Mouse (Mus musculus): Measurements from ENCODE around the gene Rnf214. TPM values are rescaled to one million over a fixed set of nuclear protein-coding genes. Genes with fewer than 3 reads are reported as not detected.

The Rnf214 gene
- polyA plus RNA-seq, 1 experiment, result 23.1 TPM

- no peak for DNase-seq
- no peaks in the 10 kb centered on the region for H3K27me3 ChIP-seq (ENCODE audit: control insufficient read depth, insufficient read depth, low read length)
- TF ChIP-seq POLR2A (IDR thresholded peaks at IDR 0.05; ENCODE audit: control insufficient read depth, extremely low read depth, insufficient read depth, low read length, poor library complexity) (no peak), CTCF (IDR thresholded peaks at IDR 0.05; ENCODE audit: borderline replicate concordance, control insufficient read depth, extremely low read depth, insufficient read depth, low read length, poor library complexity) (no peak)
- 100% methylated on average over 8 of the region's 8 CpGs for WGBS
- H3K4me1 ChIP-seq (replicated peaks; ENCODE audit: control insufficient read depth, insufficient read depth, low read length), result peaks cover 43% of the 10 kb centered on the region
- H3K27ac ChIP-seq (ENCODE audit: control insufficient read depth, insufficient read depth, low read length), result no peak overlapping the region
- peaks cover 33% of the 10 kb centered on the region for H3K36me3 ChIP-seq (ENCODE audit: control insufficient read depth, insufficient read depth, low read length)
- H3K4me3 ChIP-seq (ENCODE audit: control insufficient read depth, insufficient read depth, low read length), result no peak overlapping the region
These were observed 36.2 kb upstream of the Rnf214 start for GRCm38 (mm10) chr9:45942916-45943315.

- Histone ChIP-seq H3K4me1 (replicated peaks; ENCODE audit: control insufficient read depth, insufficient read depth, low read length) (peaks cover 38% of the 10 kb centered on the region), H3K27me3 (ENCODE audit: control insufficient read depth, insufficient read depth, low read length) (no peaks in the 10 kb centered on the region), H3K27ac (ENCODE audit: control insufficient read depth, insufficient read depth, low read length) (no peak overlapping the region), H3K36me3 (ENCODE audit: control insufficient read depth, insufficient read depth, low read length) (peaks cover 33% of the 10 kb centered on the region), H3K4me3 (ENCODE audit: control insufficient read depth, insufficient read depth, low read length) (no peak overlapping the region)
- TF ChIP-seq POLR2A (IDR thresholded peaks at IDR 0.05; ENCODE audit: control insufficient read depth, extremely low read depth, insufficient read depth, low read length, poor library complexity) (no peak), CTCF (IDR thresholded peaks at IDR 0.05; ENCODE audit: borderline replicate concordance, control insufficient read depth, extremely low read depth, insufficient read depth, low read length, poor library complexity) (no peak)
- no peak for DNase-seq
- 96% methylated on average over 16 of the region's 16 CpGs for WGBS
These were observed 35.8 kb upstream of the Rnf214 start for GRCm38 (mm10) chr9:45942464-45942863.

GRCm38 (mm10) chr9:45941329-45941888 lies 34.7 kb upstream of the Rnf214 start:
- H3K4me3 ChIP-seq (ENCODE audit: control insufficient read depth, insufficient read depth, low read length), result no peak overlapping the region
- H3K4me1 ChIP-seq (replicated peaks; ENCODE audit: control insufficient read depth, insufficient read depth, low read length), result peaks cover 30% of the 10 kb centered on the region
- peaks cover 33% of the 10 kb centered on the region for H3K36me3 ChIP-seq (ENCODE audit: control insufficient read depth, insufficient read depth, low read length)
- TF ChIP-seq CTCF (IDR thresholded peaks at IDR 0.05; ENCODE audit: borderline replicate concordance, control insufficient read depth, extremely low read depth, insufficient read depth, low read length, poor library complexity) (no peak), POLR2A (IDR thresholded peaks at IDR 0.05; ENCODE audit: control insufficient read depth, extremely low read depth, insufficient read depth, low read length, poor library complexity) (no peak)
- no peaks in the 10 kb centered on the region for H3K27me3 ChIP-seq (ENCODE audit: control insufficient read depth, insufficient read depth, low read length)
- H3K27ac ChIP-seq (ENCODE audit: control insufficient read depth, insufficient read depth, low read length), result no peak overlapping the region
- no peak for DNase-seq
- 97% methylated on average over 18 of the region's 18 CpGs for WGBS

- no peaks in the 10 kb centered on the region for H3K27me3 ChIP-seq (ENCODE audit: control insufficient read depth, insufficient read depth, low read length)
- peaks cover 33% of the 10 kb centered on the region for H3K36me3 ChIP-seq (ENCODE audit: control insufficient read depth, insufficient read depth, low read length)
- H3K27ac ChIP-seq (ENCODE audit: control insufficient read depth, insufficient read depth, low read length), result no peak overlapping the region
- no peak for DNase-seq
- WGBS, result 93% methylated on average over 6 of the region's 6 CpGs
- TF ChIP-seq CTCF (IDR thresholded peaks at IDR 0.05; ENCODE audit: borderline replicate concordance, control insufficient read depth, extremely low read depth, insufficient read depth, low read length, poor library complexity) (no peak), POLR2A (IDR thresholded peaks at IDR 0.05; ENCODE audit: control insufficient read depth, extremely low read depth, insufficient read depth, low read length, poor library complexity) (no peak)
- peaks cover 15% of the 10 kb centered on the region for H3K4me1 ChIP-seq (replicated peaks; ENCODE audit: control insufficient read depth, insufficient read depth, low read length)
- no peak overlapping the region for H3K4me3 ChIP-seq (ENCODE audit: control insufficient read depth, insufficient read depth, low read length)
These were observed 33.1 kb upstream of the Rnf214 start for GRCm38 (mm10) chr9:45939794-45940193.

- Histone ChIP-seq H3K36me3 (ENCODE audit: control insufficient read depth, insufficient read depth, low read length) (peaks cover 33% of the 10 kb centered on the region), H3K4me3 (ENCODE audit: control insufficient read depth, insufficient read depth, low read length) (no peak overlapping the region)
- no peak for TF ChIP-seq CTCF (IDR thresholded peaks at IDR 0.05; ENCODE audit: borderline replicate concordance, control insufficient read depth, extremely low read depth, insufficient read depth, low read length, poor library complexity)
- TF ChIP-seq POLR2A (IDR thresholded peaks at IDR 0.05; ENCODE audit: control insufficient read depth, extremely low read depth, insufficient read depth, low read length, poor library complexity), result no peak
These were observed 32.4 kb upstream of the Rnf214 start for GRCm38 (mm10) chr9:45938952-45939637.

GRCm38 (mm10) chr9:45938088-45938487 lies 31.4 kb upstream of the Rnf214 start:
- no peak for DNase-seq
- no peak for TF ChIP-seq POLR2A (IDR thresholded peaks at IDR 0.05; ENCODE audit: control insufficient read depth, extremely low read depth, insufficient read depth, low read length, poor library complexity)
- TF ChIP-seq CTCF (IDR thresholded peaks at IDR 0.05; ENCODE audit: borderline replicate concordance, control insufficient read depth, extremely low read depth, insufficient read depth, low read length, poor library complexity), result no peak
- H3K4me1 ChIP-seq (replicated peaks; ENCODE audit: control insufficient read depth, insufficient read depth, low read length), result peaks cover 9% of the 10 kb centered on the region
- no peaks in the 10 kb centered on the region for H3K27me3 ChIP-seq (ENCODE audit: control insufficient read depth, insufficient read depth, low read length)
- no peak overlapping the region for H3K27ac ChIP-seq (ENCODE audit: control insufficient read depth, insufficient read depth, low read length)
- H3K4me3 ChIP-seq (ENCODE audit: control insufficient read depth, insufficient read depth, low read length), result no peak overlapping the region
- WGBS, result 94% methylated on average over 8 of the region's 8 CpGs
- H3K36me3 ChIP-seq (ENCODE audit: control insufficient read depth, insufficient read depth, low read length), result peaks cover 28% of the 10 kb centered on the region

More at GRCm38 (mm10) chr9:45938952-45939637, 32.4 kb upstream of the Rnf214 start:
- peaks cover 11% of the 10 kb centered on the region for H3K4me1 ChIP-seq (replicated peaks; ENCODE audit: control insufficient read depth, insufficient read depth, low read length)
- DNase-seq, result no peak
- WGBS, result 79% methylated on average over 15 of the region's 15 CpGs
- H3K27me3 ChIP-seq (ENCODE audit: control insufficient read depth, insufficient read depth, low read length), result no peaks in the 10 kb centered on the region
- no peak overlapping the region for H3K27ac ChIP-seq (ENCODE audit: control insufficient read depth, insufficient read depth, low read length)
